Mouse (Mus musculus) small intestine, adult 2 months (tissue): ENCODE data around the gene Sult1c1.

Source experiments
- CTCF ChIP-seq: fragments of 200-500 bp; IDR thresholded peaks from 2 replicates; pipeline ENCODE4 v1.5.1; 2012; ENCODE audit warnings: low read depth, mild to moderate bottlenecking, control low read depth, inconsistent platforms, low read length, moderate library complexity, mixed read lengths; ENCODE audit not compliant: insufficient replicate concordance, insufficient read length; ENCODE audit errors: extremely low read depth
- POLR2A ChIP-seq: fragments of 200-500 bp; IDR thresholded peaks from 2 replicates; pipeline ENCODE4 v1.6.1; 2012; ENCODE audit warnings: low read depth, mild to moderate bottlenecking, control low read depth, inconsistent platforms, low read length, moderate library complexity

GRCm38 (mm10) chr17:53940726-53941125 lies 49.7 kb downstream of the Sult1c1 start:
- TF ChIP-seq CTCF (no peak), POLR2A (no peak)
